Mouse (Mus musculus) kidney, postnatal 10 days (tissue): ENCODE data around the gene Slc29a3.

Experiments used
- DNase-seq: peaks from one replicate; pipeline ENCODE4 v3.0.0; 2021; ENCODE audit warnings: mixed read lengths

Slc29a3 gene

DNA sequence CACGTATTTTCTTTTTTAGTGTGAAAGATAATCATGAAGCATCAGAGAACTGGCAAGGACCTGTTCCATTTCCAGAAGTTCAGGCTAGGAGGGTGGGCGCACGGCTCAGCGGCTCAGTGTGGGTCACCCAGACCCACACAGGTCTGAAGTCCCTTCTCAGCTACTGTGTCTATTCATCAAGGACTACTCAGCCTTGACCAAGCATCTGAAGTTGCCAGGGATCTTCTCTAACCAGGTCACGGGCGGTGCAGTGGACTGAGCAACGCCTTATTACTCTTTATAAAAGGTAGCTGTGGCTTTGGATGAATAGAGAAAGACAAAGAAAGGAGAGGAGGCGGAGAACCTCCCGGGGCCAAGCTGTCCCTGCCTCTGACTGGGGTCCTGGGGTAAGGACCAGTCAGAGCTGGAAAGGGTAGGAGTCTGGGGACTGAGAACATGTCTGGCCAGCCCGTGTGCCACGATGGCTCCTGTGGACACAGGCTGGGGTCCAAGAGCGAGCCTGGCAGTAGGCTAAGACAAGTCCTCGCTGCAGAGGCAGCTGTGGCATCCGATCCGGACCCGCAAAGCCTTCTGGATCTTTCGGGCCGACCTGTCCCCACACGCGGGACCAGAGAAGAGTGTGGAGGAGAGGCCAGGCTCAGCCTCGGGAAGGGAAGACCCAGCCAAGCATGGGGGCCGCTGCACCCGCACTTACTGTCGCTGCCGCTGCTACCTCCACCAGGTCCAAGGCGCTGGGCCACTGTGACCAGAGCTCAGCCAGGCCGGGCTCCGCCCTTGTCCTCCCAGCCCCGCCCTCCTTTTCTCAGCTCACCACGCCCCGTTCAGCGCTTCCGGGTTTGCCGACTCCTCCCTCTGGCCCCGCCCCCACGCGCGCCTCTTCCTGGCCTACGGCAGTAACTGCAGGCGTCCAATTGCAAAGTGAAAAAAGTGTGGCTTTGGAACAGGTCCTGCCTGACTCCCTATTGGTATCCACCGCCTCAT lies at the start of gene Slc29a3:
Gene Slc29a3 (minus strand): TSS at position 755 of the 981 bp plus-strand sequence.
- DNase-seq = peak; percentile 99

DNA sequence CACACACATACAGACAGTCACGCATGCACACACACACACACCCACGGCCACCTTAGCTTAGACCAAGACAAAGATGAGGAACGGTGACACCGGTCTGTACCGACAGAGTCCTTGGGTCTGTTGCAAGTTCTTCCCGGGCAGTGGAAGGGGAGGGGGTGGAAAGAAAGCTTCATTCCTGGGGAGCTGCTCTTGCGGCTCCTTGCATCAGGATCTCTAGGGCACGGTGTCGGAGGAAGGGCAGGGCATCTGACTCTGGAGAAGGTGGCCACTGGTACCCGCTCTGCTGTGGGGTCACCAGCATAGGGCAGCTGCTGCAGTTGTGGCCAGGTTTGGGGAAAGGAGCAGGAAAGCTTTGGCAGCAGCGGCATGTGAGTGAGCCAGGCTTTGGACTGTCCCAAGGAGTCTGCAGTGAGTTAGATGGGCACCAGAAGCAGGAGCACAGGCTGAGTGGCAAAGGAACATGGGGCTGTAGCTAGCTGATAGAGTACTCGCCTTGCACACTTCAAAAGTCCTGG lies 49.4 kb upstream of the Slc29a3 start:
- no peak for DNase-seq

DNA sequence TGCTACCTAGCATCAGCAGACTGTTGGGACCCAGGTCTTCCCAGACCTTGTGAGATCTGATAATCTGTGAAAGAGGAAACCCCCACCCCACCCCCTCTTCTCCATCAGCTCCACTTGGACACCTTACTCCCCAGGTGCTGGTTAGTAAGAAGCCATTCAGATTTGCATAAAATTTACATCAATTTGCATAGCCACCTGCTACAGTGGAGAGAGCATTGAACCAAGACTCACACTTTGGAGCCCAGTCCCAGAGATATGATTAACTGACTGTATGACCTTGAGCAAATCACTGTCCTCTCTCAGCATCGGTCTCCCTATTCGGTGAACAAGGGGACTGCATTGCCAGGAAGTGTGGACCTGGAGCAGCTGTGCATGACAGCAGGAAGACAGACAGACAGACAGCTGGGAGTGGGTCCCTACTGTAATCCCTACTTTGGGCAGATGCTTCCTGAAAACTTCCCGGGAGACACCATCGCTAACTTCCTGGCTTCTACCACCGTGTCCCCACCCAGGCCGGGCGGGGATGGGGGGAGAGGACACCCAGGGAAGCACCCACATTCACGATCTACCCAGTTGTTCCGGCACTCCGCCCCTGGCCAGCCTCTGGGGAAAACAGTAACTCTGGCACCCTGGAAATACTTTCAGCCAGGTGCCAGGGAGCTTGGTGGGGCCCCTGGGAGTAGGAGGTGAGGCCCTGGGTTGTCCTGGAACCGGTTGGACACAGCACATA lies 48.7 kb upstream of the Slc29a3 start:
- DNase-seq = no peak

DNA sequence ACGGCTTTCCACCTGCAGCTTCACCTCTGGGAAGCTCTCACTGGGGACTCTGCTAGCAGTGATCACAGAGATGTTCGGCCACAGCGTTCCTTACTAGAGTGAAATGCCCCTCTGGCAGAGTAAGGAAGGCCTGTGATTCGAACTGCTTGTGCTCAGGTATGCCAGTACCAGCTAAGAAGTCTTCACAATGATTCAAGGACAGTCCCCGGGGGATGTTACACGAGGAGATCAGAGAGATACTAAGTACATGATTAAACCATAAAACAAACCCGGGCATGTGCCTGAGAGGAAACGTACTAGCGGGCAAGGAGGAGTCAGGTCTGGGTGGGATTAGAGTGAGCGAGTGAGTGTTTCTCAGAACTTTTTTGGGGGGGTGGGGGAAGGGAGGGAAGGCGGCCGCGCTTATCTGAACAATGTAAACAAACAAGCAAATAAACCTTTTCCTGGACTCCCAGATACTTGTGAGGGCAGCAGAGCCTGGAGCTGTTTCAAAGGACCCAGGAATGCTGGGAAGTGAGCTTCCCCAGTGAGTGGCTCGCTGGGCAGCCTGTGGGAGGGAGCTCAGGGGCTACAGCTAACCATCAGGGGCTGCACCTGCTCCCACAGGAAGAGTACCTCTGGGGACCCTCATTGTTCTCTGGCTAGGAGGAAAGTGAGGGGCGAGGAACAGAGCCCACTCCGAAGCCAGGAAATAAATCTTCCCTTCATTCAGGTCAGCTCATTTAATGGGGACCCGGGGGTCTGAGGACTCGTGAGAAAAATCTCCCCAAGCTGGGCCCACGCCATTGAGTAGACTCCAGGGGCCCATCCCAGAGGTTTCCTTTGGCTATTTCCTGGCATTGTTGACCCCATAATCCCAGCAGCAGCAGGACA lies 47.9 kb upstream of the Slc29a3 start:
- DNase-seq = no peak

DNA sequence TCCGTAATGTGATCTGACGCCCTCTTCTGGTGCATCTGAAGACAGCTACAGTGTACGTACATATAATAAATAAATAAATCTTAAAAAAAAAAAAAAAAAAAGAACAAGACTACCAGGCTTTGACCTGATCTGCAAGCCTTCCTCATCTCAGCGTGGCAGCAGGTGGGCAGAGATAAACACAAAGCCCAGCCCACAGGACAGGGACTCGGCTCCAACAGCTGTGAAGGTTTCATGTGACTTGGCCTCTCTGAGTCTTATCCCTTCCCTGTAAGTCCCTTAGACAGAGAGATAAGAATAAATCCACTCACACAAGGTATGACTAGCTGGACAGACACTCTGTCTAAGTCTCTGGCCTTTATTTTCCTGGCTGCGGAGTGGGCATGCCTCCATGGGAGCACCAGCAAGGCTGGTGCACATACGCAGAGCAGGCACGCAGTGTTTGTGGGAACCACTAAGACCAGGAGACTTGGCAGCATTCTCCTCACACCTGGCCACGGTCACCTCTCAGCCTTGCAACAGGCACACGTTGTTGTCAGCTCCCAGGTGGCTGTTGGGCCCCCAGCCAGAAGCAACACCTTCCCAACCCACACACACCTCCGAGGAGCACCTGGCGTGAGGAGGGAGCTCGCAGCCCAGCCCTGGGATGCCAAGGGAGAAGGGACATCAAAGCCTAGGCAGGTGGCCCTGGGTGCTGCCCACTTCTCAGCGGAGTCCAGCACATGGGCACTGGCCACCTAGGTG lies 45.3 kb upstream of the Slc29a3 start:
- DNase-seq = no peak

DNA sequence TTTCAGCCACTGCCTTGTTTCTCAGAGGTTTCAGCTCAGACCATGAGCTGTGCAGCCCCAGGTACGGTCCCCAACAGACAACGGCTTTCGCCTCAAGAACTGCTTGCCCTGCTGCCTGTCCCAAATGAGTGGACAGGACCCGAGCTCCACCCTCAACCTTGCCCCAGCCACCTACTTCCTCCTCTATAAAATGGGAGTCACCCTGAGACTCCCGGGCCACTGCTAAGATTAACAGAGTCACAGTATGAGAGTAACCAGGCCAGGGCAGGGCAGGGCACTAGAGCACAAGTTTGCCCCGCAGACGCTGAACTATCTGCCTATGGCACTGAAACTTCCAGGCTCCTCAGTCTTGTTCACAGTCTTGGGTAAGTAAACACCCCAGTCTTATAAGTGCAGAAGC lies 43.9 kb upstream of the Slc29a3 start:
- no peak for DNase-seq

DNA sequence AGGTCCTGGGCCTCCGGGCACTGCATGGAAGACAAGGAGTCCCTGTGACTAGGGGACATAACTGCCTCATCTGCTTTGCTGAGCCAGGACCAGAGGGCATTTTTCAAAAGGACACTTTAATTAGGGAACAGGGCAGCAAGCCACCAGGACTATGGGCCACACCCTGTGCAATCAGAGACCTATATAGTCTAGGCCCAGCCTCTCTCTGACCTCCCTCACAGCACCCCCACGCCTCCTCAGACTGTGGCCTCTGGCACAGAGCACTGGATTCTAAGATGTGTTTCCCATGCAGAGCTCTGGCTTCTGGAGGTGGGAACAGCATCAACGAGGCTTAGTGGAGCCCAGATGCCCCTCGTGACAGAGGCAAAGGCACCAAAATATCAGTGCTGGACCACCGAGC lies 43.4 kb upstream of the Slc29a3 start:
- DNase-seq = no peak

DNA sequence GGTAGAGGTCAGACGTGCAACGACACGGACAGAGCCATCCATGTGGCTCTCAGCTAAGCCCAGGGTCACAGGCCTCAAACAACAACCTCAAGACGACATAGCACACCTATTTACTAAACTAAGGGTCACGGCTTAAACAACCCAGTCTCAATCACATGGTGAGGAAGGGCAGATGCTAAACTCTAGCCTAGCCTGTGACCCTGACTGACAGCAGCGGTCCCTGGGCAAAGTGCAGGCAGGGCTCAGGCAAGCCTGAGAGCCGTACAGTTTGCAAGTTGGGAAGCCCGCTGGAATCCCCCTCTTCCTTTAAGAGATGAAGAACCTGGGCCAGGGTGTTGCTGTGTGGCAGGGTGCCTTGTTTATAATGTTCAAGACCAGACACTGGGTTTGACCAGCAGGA lies 42.2 kb upstream of the Slc29a3 start:
- DNase-seq = no peak

DNA sequence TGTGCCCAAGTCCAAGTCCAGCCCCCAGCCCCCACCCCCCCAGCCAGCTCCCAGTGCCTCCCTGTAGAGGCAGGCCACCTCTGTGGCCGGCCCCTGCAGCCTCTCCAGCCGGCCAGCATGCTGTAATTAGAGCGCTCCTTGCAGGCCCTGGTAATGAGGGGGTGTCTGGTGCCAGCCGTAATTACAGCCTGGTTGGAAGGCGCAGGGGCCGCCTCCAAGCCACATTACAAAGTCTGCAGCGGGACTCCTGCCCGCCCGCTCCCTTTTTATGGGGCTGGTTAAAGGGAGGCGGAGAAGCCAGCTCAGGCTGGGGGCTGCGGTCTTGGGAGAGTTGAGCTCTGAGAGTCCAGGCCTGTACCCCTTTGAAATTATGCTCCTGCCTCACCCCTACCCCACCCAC lies 41.8 kb upstream of the Slc29a3 start:
- no peak for DNase-seq

DNA sequence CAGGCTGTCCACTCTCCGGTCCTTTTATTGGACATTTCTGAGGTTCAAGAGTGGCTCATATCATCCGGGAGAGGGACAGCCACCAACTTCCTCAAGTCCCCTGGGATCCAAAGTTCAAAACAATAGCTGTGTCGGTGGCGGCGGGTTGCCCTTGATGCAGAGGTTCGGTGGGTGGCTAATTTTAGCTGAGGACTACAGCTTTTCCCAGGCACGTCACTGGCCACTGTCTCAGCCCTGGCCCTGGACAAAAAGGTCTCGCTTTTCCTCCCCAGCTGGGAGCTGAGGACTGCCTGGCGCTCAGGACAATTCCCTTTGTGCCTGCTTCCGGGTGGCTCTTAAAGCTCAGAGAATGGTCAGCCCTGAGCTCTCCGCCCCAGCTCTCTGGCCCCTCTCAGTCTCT lies 40.2 kb upstream of the Slc29a3 start:
- DNase-seq = peak; percentile 73

DNA sequence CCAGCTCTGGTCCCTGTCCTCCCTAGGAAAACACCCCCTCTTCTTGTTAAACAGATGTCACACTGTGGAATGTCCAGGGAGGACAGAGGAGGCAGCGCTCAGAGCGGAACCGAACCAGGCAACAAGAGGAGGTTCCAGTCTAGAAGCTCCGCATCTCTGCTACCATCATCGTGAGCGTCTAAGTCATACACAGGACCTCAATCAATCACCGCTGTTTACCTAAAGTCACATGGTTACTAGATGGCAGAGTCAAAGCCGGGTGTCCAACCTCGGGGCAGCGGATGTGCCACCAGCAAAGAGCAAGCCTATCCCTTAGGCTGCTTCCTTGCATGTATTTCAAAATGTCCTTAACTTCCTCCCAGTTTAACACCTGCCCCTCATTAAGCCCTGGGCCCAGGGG lies 39.8 kb upstream of the Slc29a3 start:
- DNase-seq = no peak

DNA sequence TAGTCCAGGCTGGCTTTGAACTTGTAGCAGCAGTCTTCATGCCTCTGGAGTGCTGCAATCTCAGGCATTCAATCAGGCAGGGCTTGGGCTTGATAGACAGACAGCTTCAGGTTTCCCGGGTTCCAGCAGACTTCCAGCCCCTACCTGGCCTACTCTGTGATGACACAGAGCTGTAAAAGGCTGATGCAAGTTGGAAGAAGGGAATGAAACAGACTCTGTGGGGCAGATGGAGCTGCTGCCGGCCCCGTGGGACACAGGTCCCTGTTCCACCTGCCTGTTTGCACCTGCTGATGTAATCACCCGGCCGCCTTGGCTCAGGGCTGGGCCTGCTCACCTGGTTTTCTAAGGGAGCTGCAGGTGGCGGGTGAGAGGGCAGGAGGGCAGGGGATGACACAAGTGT lies 38.3 kb upstream of the Slc29a3 start:
- DNase-seq = no peak

DNA sequence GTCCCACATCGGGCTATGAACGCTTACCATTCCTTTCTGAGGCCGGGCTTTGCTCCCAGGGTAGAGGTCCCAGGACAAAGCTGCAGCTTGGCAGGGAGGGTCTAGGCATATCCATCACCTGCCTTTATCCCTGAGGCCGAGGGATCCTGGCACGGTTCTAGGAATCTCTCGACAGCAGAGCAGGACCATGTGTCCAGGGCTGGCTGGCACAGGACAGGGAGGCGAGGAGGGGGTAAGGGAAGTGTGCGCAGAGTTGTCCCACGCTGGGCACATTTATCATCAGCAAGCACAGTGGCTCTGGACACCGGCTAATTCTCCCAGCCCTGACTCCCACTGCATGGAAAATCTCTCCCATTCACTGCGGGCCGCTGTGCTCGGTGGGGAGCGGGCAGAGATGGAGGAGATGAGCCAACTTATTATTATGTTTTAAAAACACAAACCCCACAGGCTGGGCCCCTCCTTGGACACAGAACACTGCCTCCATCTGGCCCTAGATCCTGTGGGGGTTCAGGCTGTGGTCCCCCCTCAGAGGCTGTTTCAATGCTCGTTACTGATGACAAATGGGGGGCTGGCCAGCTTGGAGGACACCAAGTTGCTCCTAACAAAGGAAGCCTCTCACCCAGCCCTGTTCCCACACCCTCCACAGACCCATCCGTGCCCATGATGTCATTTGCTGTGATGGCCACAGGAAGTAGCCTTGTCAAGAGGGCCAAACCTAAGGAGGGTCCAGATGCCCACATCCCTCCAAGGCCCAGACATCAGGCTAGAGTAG lies 34.9 kb upstream of the Slc29a3 start:
- no peak for DNase-seq

DNA sequence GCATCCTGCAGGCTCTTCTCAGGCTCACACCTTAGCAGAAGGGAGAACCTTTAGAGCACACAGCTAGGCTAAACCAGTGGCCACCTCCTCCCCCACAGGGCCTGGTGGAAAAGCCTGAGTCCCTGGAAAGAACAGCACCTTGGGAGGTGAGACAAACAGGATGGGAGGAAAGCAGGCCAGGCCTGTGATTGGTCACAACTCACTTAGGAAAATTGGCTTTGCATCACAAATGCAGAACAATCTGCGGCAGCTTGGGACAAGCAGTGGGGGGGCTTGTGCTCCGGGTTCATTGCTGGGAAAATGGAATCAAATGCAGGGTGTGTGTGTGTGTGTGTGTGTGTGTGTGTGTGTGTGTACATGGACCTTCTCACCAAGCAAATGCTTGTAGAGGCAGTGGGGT lies 31.0 kb upstream of the Slc29a3 start:
- DNase-seq = no peak

DNA sequence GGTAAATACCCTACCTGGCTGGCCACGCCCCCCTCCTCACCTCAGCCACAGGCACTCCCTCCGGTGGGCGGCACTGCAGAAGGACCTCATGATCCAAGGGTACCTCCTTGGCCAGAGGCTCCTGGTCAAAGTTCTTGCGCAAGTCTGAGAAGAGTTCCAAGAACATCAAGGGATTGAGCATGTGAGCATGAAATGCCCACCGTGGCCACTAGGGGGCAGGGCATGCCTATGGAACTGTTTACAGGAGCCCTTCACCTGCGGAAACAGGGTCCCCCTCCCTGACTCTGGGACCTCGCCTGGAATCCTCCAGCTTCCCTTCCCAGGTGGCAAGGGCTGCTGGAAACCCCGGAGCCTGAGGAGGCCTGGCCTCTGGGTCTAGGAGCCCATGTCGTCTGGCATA lies 27.0 kb upstream of the Slc29a3 start:
- peak; percentile 89 for DNase-seq

DNA sequence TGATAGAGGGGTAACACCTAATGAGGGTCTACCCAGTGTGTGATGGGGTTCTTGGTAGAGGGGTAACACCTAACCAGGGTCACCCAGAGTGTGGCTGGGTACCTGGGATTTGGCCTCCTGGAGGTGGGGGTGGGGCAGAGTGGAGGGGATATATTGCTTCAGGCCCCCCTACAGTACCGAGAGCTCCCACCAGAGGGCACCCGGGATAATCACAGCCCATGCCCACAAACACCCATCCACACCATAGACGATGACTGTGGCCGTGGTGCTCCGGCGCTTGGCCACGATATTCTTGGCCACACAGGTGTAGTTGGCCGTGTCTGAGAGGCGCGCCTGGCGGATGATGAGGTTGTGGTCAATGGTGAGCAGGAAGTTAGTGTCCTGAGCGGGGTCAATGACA lies 25.9 kb upstream of the Slc29a3 start:
- peak; percentile 66 for DNase-seq

DNA sequence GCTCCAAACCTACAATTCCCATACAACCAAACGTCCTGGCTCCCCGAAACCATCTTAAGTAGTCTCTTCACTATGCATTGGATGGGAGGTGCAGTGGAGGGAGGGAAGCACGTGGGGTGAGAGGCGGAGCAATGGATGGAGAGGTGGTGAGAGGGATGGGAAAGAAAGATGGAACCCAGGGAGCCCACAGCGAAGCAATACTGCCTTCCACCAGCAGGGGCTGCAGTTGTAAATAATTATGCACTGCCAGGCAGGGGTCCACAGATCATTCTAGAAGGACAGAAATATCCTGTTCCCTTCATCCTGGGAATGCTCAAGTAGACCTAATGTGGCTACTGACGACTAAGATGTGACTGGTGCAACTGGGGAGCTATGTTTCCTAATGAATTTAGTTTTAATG lies 22.9 kb upstream of the Slc29a3 start:
- DNase-seq = peak; percentile 46

DNA sequence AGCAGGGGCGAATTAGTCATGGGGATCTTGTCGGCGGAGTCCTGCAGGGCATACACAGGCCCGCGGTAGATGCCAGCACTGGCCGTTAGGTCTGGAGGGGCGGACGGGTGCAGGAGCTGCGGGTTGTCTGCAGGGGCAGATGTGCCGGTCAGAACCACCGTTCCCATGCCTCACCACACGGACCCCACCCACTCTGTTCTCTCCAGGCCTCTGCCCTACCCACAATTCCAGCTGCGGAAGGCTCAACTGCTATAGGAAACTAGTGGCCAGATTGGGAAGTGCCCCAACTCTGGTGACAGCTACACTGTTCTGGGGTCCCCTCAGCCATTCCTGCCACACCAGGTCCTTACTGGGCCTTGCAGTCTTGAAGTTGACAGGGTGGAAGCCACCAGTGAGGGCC lies 22.0 kb upstream of the Slc29a3 start:
- no peak for DNase-seq

DNA sequence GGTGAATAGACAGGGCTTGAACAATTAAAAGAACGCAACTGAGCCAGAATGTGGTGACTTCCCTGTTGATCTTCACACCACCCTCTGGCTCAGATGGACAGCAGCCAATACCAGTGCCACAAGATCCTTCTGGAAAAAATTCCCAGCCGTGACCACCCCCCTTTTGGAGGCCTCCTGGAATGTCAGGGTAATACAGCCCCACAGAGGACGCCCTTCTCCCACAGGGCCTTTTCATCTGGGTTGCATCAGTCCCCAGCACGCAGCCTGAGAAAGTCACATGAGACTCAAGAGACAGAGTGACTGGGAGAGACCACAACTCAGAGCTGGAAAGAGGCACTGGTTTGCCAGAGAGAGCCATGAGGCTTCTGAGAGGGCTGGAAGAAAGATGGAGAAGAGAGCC lies 18.3 kb upstream of the Slc29a3 start:
- no peak for DNase-seq

DNA sequence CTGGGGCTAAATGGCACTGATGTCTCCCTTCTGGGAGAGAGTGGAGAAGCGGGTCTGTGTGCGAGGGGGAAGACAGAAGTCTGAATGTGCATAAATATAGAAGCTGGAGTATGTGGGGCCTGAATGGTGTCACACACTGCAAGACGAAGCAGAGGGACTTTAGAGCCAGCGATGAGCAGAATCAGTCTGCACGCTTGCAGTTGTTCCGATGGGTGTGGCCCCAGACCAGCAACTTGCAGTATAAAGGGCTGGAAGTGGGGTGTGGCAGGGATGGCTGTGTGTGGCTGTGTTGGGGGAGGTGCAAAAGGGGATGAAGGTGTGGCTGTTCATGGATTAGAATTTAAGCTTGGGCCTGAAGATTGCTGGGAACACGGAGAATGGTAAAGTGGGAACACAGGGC lies 16.0 kb upstream of the Slc29a3 start:
- no peak for DNase-seq

DNA sequence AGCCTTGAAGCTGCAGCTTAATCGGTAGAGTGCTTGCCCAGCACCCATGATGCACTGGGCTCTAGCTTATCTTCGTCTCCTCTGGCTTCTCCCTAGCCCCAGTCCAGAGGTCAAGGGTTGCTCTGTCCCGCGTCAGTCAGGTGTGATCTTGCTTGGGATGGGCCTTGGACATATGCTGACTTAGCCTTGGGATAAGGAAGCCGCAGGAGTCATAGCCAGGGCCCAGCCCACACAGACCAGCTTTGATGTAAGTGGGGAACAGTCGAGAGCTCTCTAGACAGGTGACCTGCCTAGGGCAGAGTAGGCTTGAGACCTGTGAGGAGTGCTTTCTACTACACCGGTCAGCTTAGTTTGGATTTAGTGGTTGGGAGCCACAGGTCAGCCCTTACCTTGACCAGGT lies 14.8 kb upstream of the Slc29a3 start:
- no peak for DNase-seq
